Mouse (Mus musculus): ENCODE measurements around the gene Olfr446.

GRCm38 (mm10) chr6:42900345-42900744 lies 20.8 kb upstream of the Olfr446 start:
- TF ChIP-seq CTCF (IDR thresholded peaks at IDR 0.05) (no peak), EP300 (IDR thresholded peaks at IDR 0.05) (no peak)

All from lung, postnatal 0 days (tissue).